24 mouse cellular contexts compared by ENCODE assay signal in genomic region chr1:88361085-88361484, GRCm38 (mm10). TPM values are rescaled to one million over a fixed set of nuclear protein-coding genes. Genes with fewer than 3 reads are reported as not detected.
A peak's percentile ranks its signal among the peaks of the same experiment; 100 is the strongest.
DNase-seq lines count a peak whose midpoint lies in the region; TF ChIP-seq lines count a peak whose summit lies in the region.
"Had no signal": no experiment of that assay in that cellular context is flagged by ENCODE, and none has a peak within 500 bp of the region (broad histone marks: within the 10 kb centered on the region; RNA-seq: fewer than 3 reads in every experiment).

No protein-coding gene starts in this region.

- no peak overlapping the region for H3K4me3 ChIP-seq in layer of hippocampus, adult 2 months
- H3K4me3 ChIP-seq: embryonic facial prominence, embryonic 12.5 days; forebrain, embryonic 10.5 days; gastrocnemius, adult 2 months; heart, embryonic 10.5 days; intestine, embryonic 15.5 days had no signal

- H3K27ac ChIP-seq in layer of hippocampus, adult 2 months: no peak overlapping the region
- H3K27ac ChIP-seq: embryonic facial prominence, embryonic 12.5 days; forebrain, embryonic 10.5 days; gastrocnemius, adult 2 months; heart, embryonic 10.5 days; hindbrain, embryonic 14.5 days; intestine, embryonic 15.5 days had no signal

- peak; percentile 44 for DNase-seq in heart, adult 11 months
- no peak for DNase-seq in heart, postnatal 14 days
- peak; percentile 87 for DNase-seq in Muller cell, postnatal 12 days (ENCODE audit: inconsistent ontology term)
- peak; percentile 59 for DNase-seq in fibroblast of lung, adult 2 months (ENCODE audit: low read depth)
- no peak for DNase-seq in urinary bladder, adult 2 months (ENCODE audit: low spot score)
- DNase-seq in layer of hippocampus, adult 2 months (ENCODE audit: low spot score in 2 of 2): no peak
- DNase-seq: adrenal gland, postnatal 14 days; B cell, adult 2 months; cerebellum, adult 18-20 months; cerebellum, postnatal 10 days; embryo, embryonic 11 days; gastrocnemius, adult 2 months; gastrocnemius, postnatal 36 days; heart, adult 18-20 months; heart, postnatal 10 days; kidney, adult 18-20 months had no signal

- intact Hi-C loops in heart, postnatal 14 days (cut with DNase I): no loop called here

- no peak for TF ChIP-seq CTCF in layer of hippocampus, adult 2 months (conservative IDR thresholded peaks at IDR 0.05)

RNA-seq across cellular contexts. Expression of gene Spp2, which starts 45.7 kb away (rescaled TPM):
- total RNA-seq in heart, postnatal 14 days (2021): not detected
- polyA plus RNA-seq in urinary bladder, adult 2 months (2012; rRNA removed): 0.13 TPM in 1 of 2 replicates, not detected in the other
- total RNA-seq in layer of hippocampus, adult 2 months (2021): not detected
- total RNA-seq: common myeloid progenitor, adult 5-6 weeks; gastrocnemius, adult 2 months; gastrocnemius, postnatal 36 days; heart, adult 18-20 months; heart, postnatal 10 days; hematopoietic stem cell, adult 5-6 weeks had no signal
- polyA plus RNA-seq: embryonic facial prominence, embryonic 12.5 days; forebrain, embryonic 10.5 days; heart, embryonic 14.5 days had no signal

Comparison
In these comparisons a context has a peak if more than half of its experiments do, and no peak if none do; other contexts are left out.
1. DNase-seq: peak in heart, adult 11 months (single experiment), Muller cell, postnatal 12 days (single experiment) and fibroblast of lung, adult 2 months (single experiment); none in heart, postnatal 14 days (0 of 2), urinary bladder, adult 2 months (single experiment) and layer of hippocampus, adult 2 months (0 of 2).